Mouse (Mus musculus): ENCODE measurements around the gene Sf3b1. TPM values are rescaled to one million over a fixed set of nuclear protein-coding genes. Genes with fewer than 3 reads are reported as not detected.
A peak's percentile ranks its signal among the peaks of the same experiment; 100 is the strongest.

Sf3b1 gene
- total and polyA plus RNA-seq, 2 experiments: 13.6 to 89.0 TPM

- Histone ChIP-seq H3K27ac (replicated peaks; ENCODE audit: insufficient read depth, low read depth, low read length) (no peak overlapping the region), H3K79me2 (ENCODE audit: control insufficient read depth, insufficient read depth, low read length) (peaks cover 3% of the 10 kb centered on the region; the same call in 1 of the 2 replicates)
- no peak for TF ChIP-seq POLR2A (IDR thresholded peaks at IDR 0.05; ENCODE audit: extremely low read depth, insufficient read depth, low read length)
- no peak for TF ChIP-seq CTCF (IDR thresholded peaks at IDR 0.05; ENCODE audit: low read depth, low read length)
Observed at GRCm38 (mm10) chr1:55031026-55031779, 3.9 kb upstream of the Sf3b1 start.

GRCm38 (mm10) chr1:55029446-55029845 is 2.2 kb upstream of the Sf3b1 start:
- Histone ChIP-seq H3K9ac (ENCODE audit: low read depth, low read length) (no peak overlapping the region), H3K36me3 (ENCODE audit: control insufficient read depth, insufficient read depth, low read length) (no peaks in the 10 kb centered on the region), H3K27ac (replicated peaks; ENCODE audit: insufficient read depth, low read depth, low read length) (peak overlapping the region; percentile 46), H3K4me3 (ENCODE audit: insufficient read depth, low read depth, low read length) (no peak overlapping the region), H3K27me3 (ENCODE audit: control insufficient read depth, insufficient read depth, low read length) (no peaks in the 10 kb centered on the region), H3K79me2 (ENCODE audit: control insufficient read depth, insufficient read depth, low read length) (peaks cover 16% of the 10 kb centered on the region; the same call in 1 of the 2 replicates), H3K4me1 (ENCODE audit: control insufficient read depth, insufficient read depth, low read length) (no peaks in the 10 kb centered on the region; the same call in 1 of the 2 replicates)
- DNase-seq (ENCODE audit: extremely low read depth, low read depth, low spot score): no peak
- 82% methylated on average over 4 of the region's 4 CpGs for WGBS
- TF ChIP-seq POLR2A (IDR thresholded peaks at IDR 0.05; ENCODE audit: extremely low read depth, insufficient read depth, low read length) (no peak), CTCF (IDR thresholded peaks at IDR 0.05; ENCODE audit: low read depth, low read length) (no peak)

More at GRCm38 (mm10) chr1:55031026-55031779, 3.9 kb upstream of the Sf3b1 start:
- Histone ChIP-seq H3K27me3 (ENCODE audit: control insufficient read depth, insufficient read depth, low read length) (no peaks in the 10 kb centered on the region), H3K4me3 (ENCODE audit: insufficient read depth, low read depth, low read length) (no peak overlapping the region), H3K9ac (ENCODE audit: low read depth, low read length) (no peak overlapping the region), H3K36me3 (ENCODE audit: control insufficient read depth, insufficient read depth, low read length) (no peaks in the 10 kb centered on the region), H3K4me1 (ENCODE audit: control insufficient read depth, insufficient read depth, low read length) (no peaks in the 10 kb centered on the region)
- no peak for DNase-seq (ENCODE audit: extremely low read depth, low read depth, low spot score)

- Histone ChIP-seq H3K27me3 (ENCODE audit: control insufficient read depth, insufficient read depth, low read length) (no peaks in the 10 kb centered on the region), H3K4me1 (ENCODE audit: control insufficient read depth, insufficient read depth, low read length) (peaks cover 2% of the 10 kb centered on the region), H3K79me2 (ENCODE audit: control insufficient read depth, insufficient read depth, low read length) (peaks cover 16% of the 10 kb centered on the region; the same call in 1 of the 2 replicates), H3K36me3 (ENCODE audit: control insufficient read depth, insufficient read depth, low read length) (no peaks in the 10 kb centered on the region), H3K4me3 (ENCODE audit: insufficient read depth, low read depth, low read length) (peak overlapping the region; percentile 2; the same call in 1 of the 2 replicates), H3K27ac (replicated peaks; ENCODE audit: insufficient read depth, low read depth, low read length) (peak overlapping the region; percentile 46), H3K9ac (ENCODE audit: low read depth, low read length) (no peak overlapping the region)
- DNase-seq (ENCODE audit: extremely low read depth, low read depth, low spot score): peak; percentile 44
- no peak for TF ChIP-seq CTCF (IDR thresholded peaks at IDR 0.05; ENCODE audit: low read depth, low read length)
- TF ChIP-seq POLR2A (IDR thresholded peaks at IDR 0.05; ENCODE audit: extremely low read depth, insufficient read depth, low read length): no peak
- 72% methylated on average over 11 of the region's 11 CpGs for WGBS
Observed at GRCm38 (mm10) chr1:55028512-55029249, 1.4 kb upstream of the Sf3b1 start.

- no peak for DNase-seq (ENCODE audit: extremely low read depth, low read depth, low spot score)
- no peaks in the 10 kb centered on the region for H3K36me3 ChIP-seq (ENCODE audit: control insufficient read depth, insufficient read depth, low read length)
- peaks cover 4% of the 10 kb centered on the region for H3K4me1 ChIP-seq (ENCODE audit: control insufficient read depth, insufficient read depth, low read length)
- H3K79me2 ChIP-seq (ENCODE audit: control insufficient read depth, insufficient read depth, low read length): peaks cover 17% of the 10 kb centered on the region; the same call in 1 of the 2 replicates
- no peaks in the 10 kb centered on the region for H3K27me3 ChIP-seq (ENCODE audit: control insufficient read depth, insufficient read depth, low read length)
- H3K4me3 ChIP-seq (ENCODE audit: insufficient read depth, low read depth, low read length): no peak overlapping the region
- H3K9ac ChIP-seq (ENCODE audit: low read depth, low read length): no peak overlapping the region
- no peak overlapping the region for H3K27ac ChIP-seq (replicated peaks; ENCODE audit: insufficient read depth, low read depth, low read length)
- WGBS: 80% methylated on average over 1 of the region's 1 CpGs
- TF ChIP-seq POLR2A (IDR thresholded peaks at IDR 0.05; ENCODE audit: extremely low read depth, insufficient read depth, low read length) (no peak), CTCF (IDR thresholded peaks at IDR 0.05; ENCODE audit: low read depth, low read length) (no peak)
Observed at GRCm38 (mm10) chr1:55027966-55028365, 685 bp upstream of the Sf3b1 start.

GRCm38 (mm10) chr1:55026444-55027252 is 633 bp downstream of the Sf3b1 start:
- peak; percentile 68 for DNase-seq (ENCODE audit: extremely low read depth, low read depth, low spot score)
- H3K4me3 ChIP-seq (ENCODE audit: insufficient read depth, low read depth, low read length): peak overlapping the region; percentile 94
- H3K36me3 ChIP-seq (ENCODE audit: control insufficient read depth, insufficient read depth, low read length): no peaks in the 10 kb centered on the region
- peak overlapping the region; percentile 97 for H3K27ac ChIP-seq (replicated peaks; ENCODE audit: insufficient read depth, low read depth, low read length)
- H3K79me2 ChIP-seq (ENCODE audit: control insufficient read depth, insufficient read depth, low read length): peaks cover 23% of the 10 kb centered on the region; the same call in 1 of the 2 replicates
- under 1% methylated on average over 55 of the region's 55 CpGs for WGBS
- no peaks in the 10 kb centered on the region for H3K27me3 ChIP-seq (ENCODE audit: control insufficient read depth, insufficient read depth, low read length)
- H3K4me1 ChIP-seq (ENCODE audit: control insufficient read depth, insufficient read depth, low read length): peaks cover 10% of the 10 kb centered on the region
- H3K9ac ChIP-seq (ENCODE audit: low read depth, low read length): peak overlapping the region; percentile 98
- TF ChIP-seq POLR2A (IDR thresholded peaks at IDR 0.05; ENCODE audit: extremely low read depth, insufficient read depth, low read length): no peak
- no peak for TF ChIP-seq CTCF (IDR thresholded peaks at IDR 0.05; ENCODE audit: low read depth, low read length)

Data from liver, adult 2 months (tissue).